In genomic region chr13:47044617-47044947, GRCm38 (mm10) we compare ENCODE assay signal across 7 mouse cellular contexts. TPM values are rescaled to one million over a fixed set of nuclear protein-coding genes. Genes with fewer than 3 reads are reported as not detected.
DNase-seq lines count a peak whose midpoint lies in the region; ATAC-seq and TF ChIP-seq lines count a peak whose summit lies in the region.

Tpmt (minus strand) TSS chr13:47044737.

- H3K4me3 ChIP-seq in left cerebral cortex, adult 2 months = peak within 1 kb of the TSS; percentile 95
- H3K4me3 ChIP-seq in forebrain, postnatal 0 days (ENCODE audit: low read depth, low read length) = peak within 1 kb of the TSS; percentile 89
- peak within 1 kb of the TSS; percentile 71 for H3K4me3 ChIP-seq in limb, embryonic 11.5 days (ENCODE audit: low read depth, low read length)
- H3K4me3 ChIP-seq in neural tube, embryonic 14.5 days (ENCODE audit: low read depth, low read length) = peak within 1 kb of the TSS; percentile 84

- peaks cover 4% of the 10 kb centered on the region; the same call in 1 of the 2 replicates for H3K36me3 ChIP-seq in forebrain, postnatal 0 days (ENCODE audit: insufficient read depth)
- no peaks in the 10 kb centered on the region; the same call in 1 of the 2 replicates for H3K36me3 ChIP-seq in limb, embryonic 11.5 days (ENCODE audit: control insufficient read depth, insufficient read depth, low read length)
- H3K36me3 ChIP-seq in neural tube, embryonic 14.5 days (ENCODE audit: control insufficient read depth, insufficient read depth, low read length) = no peaks in the 10 kb centered on the region

- H3K9ac ChIP-seq in forebrain, postnatal 0 days = peak within 1 kb of the TSS; percentile 72
- H3K9ac ChIP-seq in limb, embryonic 11.5 days (ENCODE audit: low read length) = peak within 1 kb of the TSS; percentile 69
- peak within 1 kb of the TSS; percentile 78 for H3K9ac ChIP-seq in neural tube, embryonic 14.5 days (replicated peaks; ENCODE audit: low read depth, low read length)

- 13% methylated on average over 10 of the region's 10 CpGs for WGBS in forebrain, postnatal 0 days
- 12% methylated on average over 10 of the region's 10 CpGs for WGBS in limb, embryonic 11.5 days
- 16% methylated on average over 10 of the region's 10 CpGs for WGBS in neural tube, embryonic 14.5 days

- peak within 1 kb of the TSS; percentile 96 for H3K4me2 ChIP-seq in forebrain, postnatal 0 days (ENCODE audit: low read depth)
- H3K4me2 ChIP-seq in limb, embryonic 11.5 days (ENCODE audit: low read depth, severe bottlenecking) = peak within 1 kb of the TSS; percentile 96
- H3K4me2 ChIP-seq in neural tube, embryonic 14.5 days (ENCODE audit: low read depth, low read length) = peak within 1 kb of the TSS; percentile 99

- H3K4me1 ChIP-seq in forebrain, postnatal 0 days (ENCODE audit: insufficient read depth) = peaks cover 10% of the 10 kb centered on the region; the same call in 1 of the 2 replicates
- H3K4me1 ChIP-seq in limb, embryonic 11.5 days (ENCODE audit: control insufficient read depth, insufficient read depth, low read length) = no peaks in the 10 kb centered on the region; the same call in 1 of the 2 replicates
- peaks cover 5% of the 10 kb centered on the region; the same call in 1 of the 2 replicates for H3K4me1 ChIP-seq in neural tube, embryonic 14.5 days (ENCODE audit: control insufficient read depth, insufficient read depth, low read length)

- DNase-seq in left cerebral cortex, adult 2 months (ENCODE audit: extremely low spot score in 1 of 2, low spot score in 2 of 2) = no peak
- no peak for DNase-seq in left cerebral cortex, adult 9 months (ENCODE audit: low spot score in 2 of 2)
- DNase-seq in adrenal gland, postnatal 4 days (ENCODE audit: low spot score in 2 of 2) = no peak
- DNase-seq in forebrain, postnatal 0 days = peak; percentile 18
- no peak for DNase-seq in limb, embryonic 11.5 days (ENCODE audit: low spot score)

- peak within 1 kb of the TSS; percentile 78 for H3K27ac ChIP-seq in left cerebral cortex, adult 2 months
- H3K27ac ChIP-seq in forebrain, postnatal 0 days (ENCODE audit: low read depth, low read length) = peak within 1 kb of the TSS; percentile 70
- H3K27ac ChIP-seq in limb, embryonic 11.5 days (replicated peaks; ENCODE audit: low read depth, low read length) = no peak within 1 kb of the TSS
- H3K27ac ChIP-seq in neural tube, embryonic 14.5 days (ENCODE audit: low read depth, low read length) = peak within 1 kb of the TSS; percentile 81

- H3K27me3 ChIP-seq in forebrain, postnatal 0 days (ENCODE audit: insufficient read depth, low read length) = no peaks in the 10 kb centered on the region
- no peaks in the 10 kb centered on the region for H3K27me3 ChIP-seq in limb, embryonic 11.5 days (ENCODE audit: control insufficient read depth, insufficient read depth, low read length)
- no peaks in the 10 kb centered on the region for H3K27me3 ChIP-seq in neural tube, embryonic 14.5 days (ENCODE audit: control insufficient read depth, insufficient read depth, low read length)

- TF ChIP-seq CTCF in left cerebral cortex, adult 2 months (IDR thresholded peaks at IDR 0.05) = no peak
- TF ChIP-seq CTCF in forebrain, postnatal 0 days (IDR thresholded peaks at IDR 0.05; ENCODE audit: low read depth) = no peak

- ATAC-seq in forebrain, postnatal 0 days = no peak
- ATAC-seq in limb, embryonic 11.5 days (ENCODE audit: insufficient number of reproducible peaks, low FRiP score, low TSS enrichment, low read depth) = no peak
- ATAC-seq in neural tube, embryonic 14.5 days (ENCODE audit: low read depth) = no peak
- ATAC-seq in frontal cortex, adult (ENCODE audit: low TSS enrichment) = no peak

- H3K9me3 ChIP-seq in forebrain, postnatal 0 days (ENCODE audit: low read length) = no peaks in the 10 kb centered on the region
- no peaks in the 10 kb centered on the region for H3K9me3 ChIP-seq in limb, embryonic 11.5 days (ENCODE audit: control insufficient read depth, low read length)
- no peaks in the 10 kb centered on the region for H3K9me3 ChIP-seq in neural tube, embryonic 14.5 days (ENCODE audit: control insufficient read depth, low read length)

- intact Hi-C loops in left cerebral cortex, adult 2 months (cut with DNase I) = no loop called here

RNA-seq across cellular contexts. Expression of gene Tpmt, which starts in this region (rescaled TPM):
- total RNA-seq in left cerebral cortex, adult 2 months (2021) = 1 to 10 TPM; 7.5 to 7.7 TPM
- 10 to 100 TPM; 15.5 to 17.9 TPM for total RNA-seq in adrenal gland, postnatal 4 days (2021)
- total RNA-seq in forebrain, postnatal 0 days (2014; rRNA removed) = 13.2 and 13.6 TPM in 2 replicates
- 8.6 and 11.1 TPM in 2 replicates for polyA plus RNA-seq in forebrain, postnatal 0 days (2015; fragmentation: Nextera tagmentation; extraction: Ambion mirVana)
- polyA plus RNA-seq in limb, embryonic 11.5 days (2014; fragmentation: Nextera tagmentation; extraction: Ambion mirVana) = 25.8 and 28.6 TPM in 2 replicates
- polyA plus RNA-seq in neural tube, embryonic 14.5 days (2014; fragmentation: Nextera tagmentation; extraction: Ambion mirVana) = 21.0 and 21.5 TPM in 2 replicates
